Mouse (Mus musculus): ENCODE measurements around the gene Brsk2.
A peak's percentile ranks its signal among the peaks of the same experiment; 100 is the strongest.

Gene Brsk2

DNA sequence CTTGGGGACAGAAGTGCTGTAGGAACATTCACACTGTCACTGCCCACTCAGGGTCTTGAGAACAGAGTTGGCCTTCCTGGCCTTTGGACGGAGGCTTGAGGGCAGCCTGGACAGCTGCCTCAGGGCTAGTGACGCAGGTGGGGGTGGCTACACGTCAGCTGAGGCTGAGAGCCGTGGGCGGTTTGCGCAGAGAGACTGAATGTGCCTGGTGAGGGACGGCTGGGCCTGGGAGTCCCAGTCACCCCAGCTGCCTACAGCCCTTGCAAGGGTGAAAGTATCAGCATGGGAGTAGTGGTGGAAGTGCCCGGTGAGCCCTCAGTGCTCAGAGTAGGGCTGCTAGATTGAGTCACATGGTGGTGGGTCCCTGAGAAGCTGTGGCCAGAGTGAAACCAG, 6.6 kb downstream of the Brsk2 start:
- DNase-seq (ENCODE audit: low read depth, low spot score): no peak

DNA sequence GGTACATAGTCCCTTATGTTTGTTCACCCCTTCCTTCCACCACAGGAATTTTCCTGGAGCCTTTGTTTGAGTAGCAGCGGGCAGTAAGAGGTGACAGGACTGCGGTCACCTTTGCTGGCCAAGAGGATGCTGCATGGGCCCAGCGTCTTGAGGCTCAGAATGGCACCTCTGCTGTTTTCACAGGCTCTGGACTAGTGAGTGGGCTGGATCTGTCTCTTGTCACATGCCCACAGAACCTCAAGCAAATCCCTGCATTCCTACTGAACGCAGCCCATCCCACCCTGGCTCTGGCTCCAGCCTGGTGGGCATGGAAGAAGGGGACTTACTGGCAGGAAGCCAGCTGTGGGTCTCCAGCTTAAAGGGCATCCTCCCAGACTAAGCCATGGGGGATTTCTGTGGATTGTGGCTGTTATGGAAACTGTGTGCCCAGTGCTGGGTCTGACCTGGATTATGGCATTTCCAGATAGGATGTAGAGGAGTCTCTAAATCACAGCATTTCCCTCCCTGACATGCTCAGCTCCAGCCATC, 8.0 kb downstream of the Brsk2 start:
- no peak for DNase-seq (ENCODE audit: low read depth, low spot score)

- DNase-seq (ENCODE audit: low read depth, low spot score): no peak
Observed at GRCm38 (mm10) chr7:141958211-141958610, 8.7 kb downstream of the Brsk2 start.

DNA sequence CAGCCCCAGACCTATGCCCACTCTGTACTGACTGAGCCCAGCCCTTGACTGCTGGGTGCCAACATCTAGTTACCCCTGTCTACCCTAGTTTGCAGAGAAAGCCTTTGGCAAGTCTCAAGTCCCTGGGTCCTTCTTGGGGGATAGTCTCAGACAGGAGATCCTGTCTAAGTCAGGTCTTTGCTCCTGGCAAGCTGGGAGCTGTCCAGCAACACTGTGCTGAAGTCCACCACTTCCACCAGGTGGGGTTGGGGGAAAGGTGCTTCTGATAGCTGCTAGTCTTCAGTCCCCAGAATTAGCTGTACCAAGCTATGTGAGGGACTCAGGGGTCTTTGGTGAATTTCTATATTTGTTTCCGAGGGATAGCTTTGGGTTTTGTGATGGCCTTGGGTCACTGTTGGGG, 9.6 kb downstream of the Brsk2 start:
- DNase-seq (ENCODE audit: low read depth, low spot score): no peak

DNA sequence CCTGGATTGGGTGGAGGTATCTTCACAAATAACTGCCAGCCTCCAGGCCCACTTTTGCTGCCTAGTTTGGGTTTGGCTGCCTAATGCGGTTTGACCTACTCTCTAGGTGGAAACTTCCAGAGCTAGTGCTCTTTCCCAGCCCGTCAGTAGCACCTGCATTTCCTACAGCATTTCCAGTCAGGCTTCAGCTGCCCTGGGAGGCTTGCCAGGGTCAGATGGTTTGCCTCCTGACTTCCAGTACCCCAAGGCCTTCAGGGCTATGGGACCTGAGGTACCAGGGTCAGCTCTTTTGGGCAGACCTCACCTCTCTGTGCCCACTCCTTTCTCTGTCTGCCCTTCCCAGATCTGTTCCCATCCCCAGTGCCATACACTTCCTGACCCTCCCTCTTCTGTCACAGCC, 11.4 kb downstream of the Brsk2 start:
- DNase-seq (ENCODE audit: low read depth, low spot score): no peak

DNA sequence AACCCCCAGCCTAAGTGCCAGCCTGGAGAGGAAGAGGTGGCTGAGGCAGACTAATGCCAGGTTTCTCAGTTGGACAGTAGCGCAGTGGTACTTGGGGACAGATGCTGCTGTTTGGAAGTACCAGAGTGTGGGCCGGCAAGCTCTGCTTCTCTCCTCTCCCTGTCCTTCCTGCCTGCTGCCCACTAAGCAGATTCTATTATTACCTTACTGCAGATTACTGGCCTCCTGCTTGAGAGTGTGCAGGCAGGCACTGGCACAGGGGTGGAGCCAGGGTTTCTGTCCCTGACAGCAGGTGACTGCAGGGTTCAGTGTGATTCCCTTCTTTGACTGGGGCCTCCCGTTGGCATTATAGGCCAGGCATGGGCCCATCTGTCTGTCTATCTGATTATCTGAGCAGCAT, 11.9 kb downstream of the Brsk2 start:
- peak; percentile 5 for DNase-seq (ENCODE audit: low read depth, low spot score)

GRCm38 (mm10) chr7:141962521-141962920, 13.0 kb downstream of the Brsk2 start:
- no peak for DNase-seq (ENCODE audit: low read depth, low spot score)

DNA sequence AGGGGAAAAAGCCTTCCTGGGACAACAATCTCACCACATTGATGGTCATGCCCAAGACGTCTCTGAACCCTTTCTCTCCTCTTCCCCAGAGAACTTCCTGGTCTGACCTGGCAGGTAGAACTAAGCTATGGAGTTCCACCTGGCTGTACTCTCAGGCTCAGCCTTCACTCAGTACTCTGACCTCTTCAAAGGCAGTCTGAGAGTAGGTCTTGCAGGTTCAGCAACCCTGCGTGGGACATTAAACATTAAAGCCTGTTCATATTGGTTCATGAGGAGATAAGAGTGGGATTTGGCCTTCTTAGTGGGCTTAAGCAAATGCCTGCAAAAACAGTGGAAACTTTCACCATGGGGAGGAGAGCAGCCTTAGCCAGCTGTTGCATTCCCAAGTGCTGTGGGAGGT, 16.7 kb downstream of the Brsk2 start:
- no peak for DNase-seq (ENCODE audit: low read depth, low spot score)

DNA sequence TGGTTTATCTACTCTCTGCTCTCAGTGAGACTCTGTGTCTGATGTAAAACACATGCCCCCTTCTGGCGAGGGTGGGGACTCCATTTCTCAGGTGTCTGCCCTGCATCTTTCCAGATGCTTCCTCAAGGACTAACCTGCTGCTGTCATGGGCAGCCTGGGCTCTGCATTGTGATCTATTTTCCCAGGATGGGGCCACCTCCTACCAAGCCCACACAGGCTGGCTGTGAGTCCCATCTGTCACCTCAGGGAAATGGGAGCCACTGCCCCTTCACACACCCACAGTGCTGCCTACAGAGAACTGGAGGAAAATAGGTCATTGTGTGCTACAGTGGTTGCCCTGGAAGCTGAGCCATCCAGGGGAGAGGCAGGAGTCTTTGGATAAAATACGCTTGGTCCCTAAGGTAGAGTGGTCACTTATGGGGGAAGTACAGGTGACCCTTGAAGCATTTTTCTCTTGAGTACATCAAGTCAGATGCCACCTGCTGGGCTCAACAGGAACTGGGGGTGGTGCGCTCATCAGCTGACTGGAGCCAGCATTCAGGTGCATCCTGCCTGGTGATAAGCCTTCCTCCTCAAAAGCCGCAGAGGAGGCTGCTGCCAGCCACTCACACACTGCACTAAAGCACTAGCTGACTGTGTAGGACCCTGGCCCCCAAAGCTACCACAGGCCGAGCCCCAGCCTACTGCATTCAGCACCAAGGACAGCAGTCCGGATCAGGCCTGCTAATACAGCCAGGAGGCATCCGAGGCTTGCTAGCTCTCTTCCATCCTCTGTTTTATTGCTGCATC, 23.5 kb downstream of the Brsk2 start:
- no peak for DNase-seq (ENCODE audit: low read depth, low spot score)

GRCm38 (mm10) chr7:141978003-141978402, 28.5 kb downstream of the Brsk2 start:
- no peak for DNase-seq (ENCODE audit: low read depth, low spot score)

DNA sequence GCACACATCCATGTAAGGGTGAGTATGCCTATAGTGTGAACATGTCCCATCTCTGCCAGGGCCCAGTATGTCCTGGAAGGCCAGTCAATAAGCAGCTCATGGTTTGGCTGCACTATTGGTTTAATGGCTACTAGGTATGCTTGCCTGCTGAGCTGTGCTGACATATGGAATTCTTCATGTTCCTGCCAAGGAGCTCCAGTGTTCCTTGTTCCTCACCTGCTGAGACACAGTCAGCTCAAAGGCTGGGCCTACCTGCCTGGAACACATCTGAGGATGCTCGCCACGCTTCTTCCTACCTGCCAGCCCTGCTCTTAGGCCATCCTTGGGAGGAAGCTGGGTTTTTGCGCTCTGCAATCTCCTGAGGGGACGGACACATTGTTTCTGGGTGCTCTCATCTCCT, 29.7 kb downstream of the Brsk2 start:
- DNase-seq (ENCODE audit: low read depth, low spot score): no peak

- no peak for DNase-seq (ENCODE audit: low read depth, low spot score)
Observed at GRCm38 (mm10) chr7:141981237-141981636, 31.7 kb downstream of the Brsk2 start.

DNA sequence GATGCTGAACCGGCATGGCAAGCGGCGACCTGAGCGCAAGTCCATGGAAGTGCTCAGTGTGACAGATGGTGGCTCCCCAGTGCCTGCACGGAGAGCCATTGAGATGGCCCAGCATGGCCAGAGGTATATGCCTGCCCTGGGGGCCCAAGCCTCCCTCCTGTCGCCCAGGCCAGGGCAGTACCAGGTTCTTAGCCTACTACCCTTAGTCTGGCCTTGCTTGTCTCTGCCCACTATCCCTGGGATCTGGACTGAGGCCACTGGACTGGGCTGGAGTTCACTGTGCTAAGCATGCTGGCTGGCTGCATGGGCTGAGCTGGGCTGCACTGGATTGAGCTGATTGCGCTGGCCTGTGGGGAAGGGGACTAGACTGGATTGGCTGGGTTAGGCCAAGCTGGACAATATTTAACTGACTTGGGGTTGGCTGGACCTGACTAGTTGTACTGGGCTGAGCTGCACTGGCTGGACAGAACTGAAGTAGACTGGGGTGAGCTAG, 38.8 kb downstream of the Brsk2 start:
- no peak for DNase-seq (ENCODE audit: low read depth, low spot score)

DNA sequence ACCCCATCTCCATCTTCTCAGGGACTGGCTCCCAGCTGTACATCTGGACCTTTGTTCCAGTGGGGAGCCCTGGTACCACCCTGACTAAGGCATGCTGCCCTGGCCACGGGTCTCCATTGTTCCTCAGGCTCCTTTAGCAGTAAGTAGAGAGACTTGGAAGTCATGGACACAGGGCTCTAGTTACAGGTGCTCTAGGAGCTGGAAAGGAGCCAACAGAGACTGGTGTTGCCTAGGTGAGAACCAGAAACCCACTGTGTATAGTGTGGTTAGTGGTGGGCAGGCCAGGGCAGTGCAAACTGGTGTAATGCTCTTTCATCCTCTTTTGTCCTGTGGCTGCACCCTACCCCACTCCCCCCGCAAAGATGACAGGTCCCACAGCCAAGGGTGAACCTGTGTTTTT, 41.6 kb downstream of the Brsk2 start:
- no peak for DNase-seq (ENCODE audit: low read depth, low spot score)

- DNase-seq (ENCODE audit: low read depth, low spot score): no peak
Observed at GRCm38 (mm10) chr7:141994121-141994520, 44.6 kb downstream of the Brsk2 start.

DNA sequence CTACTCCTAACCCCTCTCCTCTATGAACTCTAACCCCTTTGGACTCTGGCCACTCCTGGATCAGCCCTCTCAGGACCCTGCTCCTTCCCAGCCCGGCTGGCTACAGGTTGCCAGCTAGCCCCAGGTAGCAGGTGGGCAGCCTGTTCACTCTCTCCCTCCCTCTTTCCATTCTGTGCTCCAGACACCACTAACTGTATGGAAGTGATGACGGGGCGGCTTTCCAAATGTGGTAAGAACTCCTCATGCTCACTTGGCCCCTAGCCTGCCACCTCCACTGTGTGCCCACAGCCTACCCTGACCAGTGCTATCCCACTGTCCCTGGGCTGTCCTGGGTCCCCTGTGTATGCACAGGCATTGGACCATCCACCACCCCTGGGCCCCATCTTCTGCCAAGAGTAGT, 51.1 kb downstream of the Brsk2 start:
- no peak for DNase-seq (ENCODE audit: low read depth, low spot score)

DNA sequence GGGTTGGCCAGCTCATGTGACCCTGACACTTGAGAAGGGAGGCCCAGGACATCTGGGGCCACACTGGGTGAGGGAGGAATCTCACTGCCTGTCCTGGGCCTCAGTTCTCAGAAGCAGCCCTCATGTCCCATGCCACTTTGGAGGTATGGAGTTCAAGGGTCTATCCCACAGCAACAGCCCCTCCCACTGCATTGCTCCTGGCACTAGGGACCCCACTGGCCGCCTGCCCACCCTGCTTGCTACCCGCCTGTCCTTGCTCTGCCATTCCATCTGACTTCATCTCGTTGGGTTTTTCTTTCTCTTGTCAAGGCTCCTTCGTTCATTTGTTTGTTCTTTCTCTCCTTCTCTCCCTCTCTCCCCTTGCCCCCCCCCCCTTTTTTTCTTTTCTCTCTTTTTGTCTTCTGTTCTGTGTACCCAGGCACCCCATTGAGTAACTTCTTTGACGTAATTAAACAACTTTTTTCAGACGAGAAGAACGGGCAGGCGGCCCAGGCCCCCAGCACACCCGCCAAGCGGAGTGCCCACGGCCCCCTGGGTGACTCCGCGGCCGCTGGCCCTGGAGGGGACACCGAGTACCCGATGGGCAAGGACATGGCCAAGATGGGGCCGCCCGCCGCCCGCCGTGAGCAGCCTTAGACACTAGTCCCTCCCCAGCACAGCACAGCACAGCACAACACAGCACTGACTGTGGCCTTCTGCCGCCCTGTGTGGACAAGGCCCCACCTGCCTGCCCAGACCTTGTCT, 52.2 kb downstream of the Brsk2 start:
- no peak for DNase-seq (ENCODE audit: low read depth, low spot score)

DNA sequence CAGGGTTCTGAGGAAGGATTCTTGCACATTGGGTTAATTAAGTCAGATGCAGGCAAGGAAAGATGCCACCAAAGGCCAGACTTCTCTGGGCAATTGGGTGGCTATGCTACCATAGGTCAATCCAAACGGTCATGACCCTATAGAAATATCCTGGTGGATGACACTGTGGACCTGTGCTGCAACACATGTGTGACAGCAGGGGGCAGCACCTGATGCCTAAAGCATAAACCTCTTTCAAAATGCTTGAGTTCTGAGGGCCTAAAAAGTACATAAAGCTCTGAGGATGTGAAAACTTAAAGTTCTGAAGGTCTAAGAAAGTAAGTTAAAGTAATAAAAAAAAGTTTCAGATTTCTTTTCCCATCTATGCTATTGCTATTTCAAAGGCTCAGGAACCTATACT, 67.0 kb downstream of the Brsk2 start:
- DNase-seq (ENCODE audit: low read depth, low spot score): no peak

GRCm38 (mm10) chr7:142019699-142020098, 70.1 kb downstream of the Brsk2 start:
- DNase-seq (ENCODE audit: low read depth, low spot score): no peak

- DNase-seq (ENCODE audit: low read depth, low spot score): no peak
Observed at GRCm38 (mm10) chr7:142020827-142021226, 71.3 kb downstream of the Brsk2 start.

GRCm38 (mm10) chr7:142025196-142025595, 75.6 kb downstream of the Brsk2 start:
- DNase-seq (ENCODE audit: low read depth, low spot score): no peak

DNA sequence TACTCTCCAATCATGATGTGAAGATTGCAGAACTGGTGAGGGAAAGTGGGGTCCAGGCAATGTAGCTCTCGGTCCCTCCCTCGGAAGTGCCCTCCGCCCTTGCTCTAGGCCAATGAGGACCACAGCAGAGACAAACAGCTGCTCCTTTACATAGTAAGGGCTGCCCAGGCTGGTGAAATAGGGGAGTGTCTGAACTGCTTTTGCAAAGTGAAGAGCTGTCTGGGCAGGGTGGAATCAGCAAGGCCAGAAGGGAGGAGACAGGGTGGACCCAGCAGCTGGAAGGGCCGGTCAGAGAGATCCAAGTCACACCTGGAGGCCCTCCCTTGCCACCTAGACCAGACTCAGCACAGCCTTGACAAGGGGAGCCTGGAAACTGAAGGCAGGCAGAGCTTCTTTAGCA, 76.4 kb downstream of the Brsk2 start:
- DNase-seq (ENCODE audit: low read depth, low spot score): no peak

- DNase-seq (ENCODE audit: low read depth, low spot score): no peak
Observed at GRCm38 (mm10) chr7:142030073-142030472, 80.5 kb downstream of the Brsk2 start.

Measured in skeletal muscle tissue, adult 2 months (tissue).